Mouse (Mus musculus) macrophage (primary cell): Measurements from ENCODE around the gene Spata31d1a. TPM values are rescaled to one million over a fixed set of nuclear protein-coding genes. Genes with fewer than 3 reads are reported as not detected.
"Not testable (repeated sequence)": the region's sequence is repeated elsewhere in the genome, so short reads cannot be mapped to it uniquely, and the experiment has no call there.

ENCODE experiments used
- H3K27ac ChIP-seq: fragments of 350-480 bp; formaldehyde crosslinking; 2 replicates; pipeline ENCODE4 v1.9.0; 2021
- H3K36me3 ChIP-seq: fragments of 350-480 bp; formaldehyde crosslinking; 2 replicates; pipeline ENCODE4 v1.9.0; 2021; ENCODE audit errors: inconsistent target
- H3K4me3 ChIP-seq: fragments of 350-480 bp; formaldehyde crosslinking; 2 replicates; pipeline ENCODE4 v1.9.0; 2021; ENCODE audit errors: inconsistent target
- H3K79me2 ChIP-seq: fragments of 350-480 bp; formaldehyde crosslinking; 2 replicates; pipeline ENCODE4 v1.9.0; 2021; ENCODE audit errors: inconsistent target
- WGBS: methylation state at CpG from one replicate; pipeline ENCODE4 v1.1.7; 2026; ENCODE audit warnings: inconsistent platforms; ENCODE audit not compliant: missing documents; 5-methylcytosine and 5-hydroxymethylcytosine counted together
- polyA plus RNA-seq: library from polyadenylated mRNA; stranded (reverse); fragments of 250-400 nt; gene quantifications from 3 replicates; pipeline ENCODE4 v1.2.4, GENCODE M21; 2018; ENCODE audit warnings: inconsistent platforms

Spata31d1a gene
- polyA plus RNA-seq, 1 experiment from 2014 or later: not detected

- no peak overlapping the region for H3K4me3 ChIP-seq
- no peak overlapping the region for H3K27ac ChIP-seq
- H3K79me2 ChIP-seq: no peaks in the 10 kb centered on the region
- 54% methylated on average over 29 of the region's 29 CpGs for WGBS
- H3K36me3 ChIP-seq: no peaks in the 10 kb centered on the region
Observed at GRCm38 (mm10) chr13:59726139-59726867, 16.2 kb upstream of the Spata31d1a start.

- H3K4me3 ChIP-seq, H3K36me3 ChIP-seq, H3K27ac ChIP-seq, H3K79me2 ChIP-seq: not testable (repeated sequence)
- 73% methylated on average over 1 of the region's 1 CpGs for WGBS
Observed at GRCm38 (mm10) chr13:59722089-59722488, 12.0 kb upstream of the Spata31d1a start.

GRCm38 (mm10) chr13:59719475-59719874 is 9.3 kb upstream of the Spata31d1a start:
- whole genome bisulfite sequencing: 78% methylated on average over 1 of the region's 1 CpGs

GRCm38 (mm10) chr13:59718857-59719440 is 8.8 kb upstream of the Spata31d1a start:
- not testable (repeated sequence) for H3K79me2 ChIP-seq, H3K36me3 ChIP-seq, H3K4me3 ChIP-seq, H3K27ac ChIP-seq
- WGBS: 16% methylated on average over 6 of the region's 6 CpGs

More at GRCm38 (mm10) chr13:59719475-59719874, 9.3 kb upstream of the Spata31d1a start:
- Histone ChIP-seq H3K79me2 (no peaks in the 10 kb centered on the region), H3K27ac (no peak overlapping the region), H3K36me3 (no peaks in the 10 kb centered on the region), H3K4me3 (no peak overlapping the region)

- H3K79me2 ChIP-seq: no peaks in the 10 kb centered on the region
- H3K27ac ChIP-seq: no peak overlapping the region
- H3K4me3 ChIP-seq: no peak overlapping the region
- H3K36me3 ChIP-seq: no peaks in the 10 kb centered on the region
- 63% methylated on average over 3 of the region's 3 CpGs for WGBS
Observed at GRCm38 (mm10) chr13:59713710-59714109, 3.6 kb upstream of the Spata31d1a start.

GRCm38 (mm10) chr13:59711984-59712383 is 1.9 kb upstream of the Spata31d1a start, which contains the start of gene Spata31d1b:
Gene Spata31d1b (plus strand): TSS chr13:59712284.
- H3K36me3 ChIP-seq, H3K4me3 ChIP-seq, H3K79me2 ChIP-seq, H3K27ac ChIP-seq: not testable (repeated sequence)
- WGBS: 77% methylated on average over 3 of the region's 3 CpGs

GRCm38 (mm10) chr13:59704562-59704961 is 5.6 kb downstream of the Spata31d1a start:
- WGBS: 12% methylated on average over 12 of the region's 12 CpGs
- Histone ChIP-seq H3K36me3 (no peaks in the 10 kb centered on the region), H3K27ac (no peak overlapping the region), H3K4me3 (no peak overlapping the region), H3K79me2 (no peaks in the 10 kb centered on the region)

- WGBS: 84% methylated on average over 12 of the region's 12 CpGs
- Histone ChIP-seq H3K36me3 (no peaks in the 10 kb centered on the region), H3K79me2 (no peaks in the 10 kb centered on the region), H3K4me3 (no peak overlapping the region), H3K27ac (no peak overlapping the region)
Observed at GRCm38 (mm10) chr13:59703514-59703913, 6.6 kb downstream of the Spata31d1a start.

GRCm38 (mm10) chr13:59700137-59700536 is 10.0 kb downstream of the Spata31d1a start:
- H3K4me3 ChIP-seq, H3K27ac ChIP-seq, H3K79me2 ChIP-seq, H3K36me3 ChIP-seq: not testable (repeated sequence)
- 70% methylated on average over 1 of the region's 1 CpGs for WGBS

GRCm38 (mm10) chr13:59699131-59699530 is 11.0 kb downstream of the Spata31d1a start:
- 97% methylated on average over 8 of the region's 8 CpGs for WGBS
- Histone ChIP-seq H3K36me3 (no peaks in the 10 kb centered on the region), H3K4me3 (no peak overlapping the region), H3K27ac (no peak overlapping the region), H3K79me2 (no peaks in the 10 kb centered on the region)

GRCm38 (mm10) chr13:59695781-59696180 is 14.3 kb downstream of the Spata31d1a start:
- 94% methylated on average over 7 of the region's 7 CpGs for WGBS

GRCm38 (mm10) chr13:59694008-59694407 is 16.1 kb downstream of the Spata31d1a start, which contains the start of gene 4921517D22Rik:
Gene 4921517D22Rik (minus strand): TSS chr13:59694108.
- Histone ChIP-seq H3K36me3 (no peaks in the 10 kb centered on the region), H3K27ac (no peak within 1 kb of the TSS), H3K79me2 (no peaks in the 10 kb centered on the region), H3K4me3 (no peak within 1 kb of the TSS)
- 97% methylated on average over 3 of the region's 3 CpGs for WGBS

More at GRCm38 (mm10) chr13:59695781-59696180, 14.3 kb downstream of the Spata31d1a start:
- no peaks in the 10 kb centered on the region for H3K36me3 ChIP-seq
- H3K27ac ChIP-seq: no peak overlapping the region
- H3K79me2 ChIP-seq: no peaks in the 10 kb centered on the region
- no peak overlapping the region for H3K4me3 ChIP-seq

GRCm38 (mm10) chr13:59691478-59691877 is 18.7 kb downstream of the Spata31d1a start:
- Histone ChIP-seq H3K27ac (no peak overlapping the region), H3K79me2 (no peaks in the 10 kb centered on the region), H3K4me3 (no peak overlapping the region), H3K36me3 (no peaks in the 10 kb centered on the region)
- 90% methylated on average over 10 of the region's 10 CpGs for WGBS

GRCm38 (mm10) chr13:59690576-59690975 is 19.6 kb downstream of the Spata31d1a start:
- H3K27ac ChIP-seq: no peak overlapping the region
- H3K36me3 ChIP-seq: no peaks in the 10 kb centered on the region
- WGBS: 91% methylated on average over 7 of the region's 7 CpGs
- H3K79me2 ChIP-seq: no peaks in the 10 kb centered on the region
- no peak overlapping the region for H3K4me3 ChIP-seq

- H3K79me2 ChIP-seq: no peaks in the 10 kb centered on the region
- H3K36me3 ChIP-seq: no peaks in the 10 kb centered on the region
- H3K27ac ChIP-seq: no peak overlapping the region
- WGBS: 98% methylated on average over 3 of the region's 3 CpGs
- H3K4me3 ChIP-seq: no peak overlapping the region
Observed at GRCm38 (mm10) chr13:59689843-59690242, 20.3 kb downstream of the Spata31d1a start.
